Mouse (Mus musculus): ENCODE results near the gene Pigs.

- TF ChIP-seq POLR2A (IDR thresholded peaks at IDR 0.05; ENCODE audit: borderline replicate concordance, low read depth, low read length) (no peak), CTCF (IDR thresholded peaks at IDR 0.05; ENCODE audit: low read depth, low read length) (no peak)
Measured at GRCm38 (mm10) chr11:78345801-78346200, 17.6 kb downstream of the Pigs start.

Data from bone marrow macrophage, adult 2 months (primary cell).